Mouse (Mus musculus) liver, embryonic 14.5 days (tissue): Measurements from ENCODE around the gene Gm5447. TPM values are rescaled to one million over a fixed set of nuclear protein-coding genes. Genes with fewer than 3 reads are reported as not detected.

Experiments
- ATAC-seq: fragments of 200-750 bp; cut with Nextera tagmentation; 2 replicates; pipeline ENCODE4 v1.8.0; 2017; ENCODE audit warnings: moderate number of reproducible peaks, mild to moderate bottlenecking, moderate library complexity; ENCODE audit not compliant: insufficient read depth
- DNase-seq, 3 experiments: peaks; one replicate each; pipeline ENCODE4 v3.0.0-alpha.2; 2012 to 2013; ENCODE audit warnings: low read depth in 3 of 3, low spot score in 3 of 3
- H3K27ac ChIP-seq: fragments of 300-500 bp; sonication (generic); 2 replicates; pipeline ENCODE4 v1.5.1; 2014; ENCODE audit warnings: moderate library complexity, mild to moderate bottlenecking, control low read depth, inconsistent platforms
- H3K27me3 ChIP-seq: fragments of 300-500 bp; sonication (generic); 2 replicates; pipeline ENCODE4 v1.6.1; 2014; ENCODE audit warnings: mild to moderate bottlenecking, low read length, moderate library complexity; ENCODE audit not compliant: control insufficient read depth, insufficient read depth
- H3K36me3 ChIP-seq: fragments of 300-500 bp; sonication (generic); replicated peaks from 2 replicates; pipeline ENCODE4 v1.6.1; 2014; ENCODE audit warnings: low read depth; ENCODE audit not compliant: control insufficient read depth, insufficient read depth
- H3K4me1 ChIP-seq, 2 experiments: fragments of 200-500 bp in 1 of 2; fragments of 300-500 bp in 1 of 2; sonication (generic) in 1 of 2; replicated peaks; 2 replicates each; pipeline ENCODE4 v1.6.1; 2012 to 2014; ENCODE audit warnings: antibody characterized with exemption in 1 of 2, inconsistent platforms in 1 of 2, low read length in 1 of 2; ENCODE audit not compliant: control insufficient read depth in 2 of 2, insufficient read depth in 2 of 2
- H3K4me2 ChIP-seq: fragments of 300-500 bp; sonication (generic); 2 replicates; pipeline ENCODE4 v1.6.1; 2014; ENCODE audit warnings: low read depth, mild to moderate bottlenecking, control low read depth, moderate library complexity
- H3K4me3 ChIP-seq, 2 experiments: fragments of 200-500 bp in 1 of 2; fragments of 300-500 bp in 1 of 2; sonication (generic) in 1 of 2; 2 replicates each; pipeline ENCODE4 v1.5.1; 2012 to 2014; ENCODE audit warnings: low read depth in 2 of 2, low read length in 2 of 2, mild to moderate bottlenecking in 2 of 2, control low read depth in 1 of 2, inconsistent platforms in 1 of 2, moderate library complexity in 1 of 2; ENCODE audit not compliant: insufficient read depth in 1 of 2
- H3K9ac ChIP-seq: fragments of 300-500 bp; sonication (generic); replicated peaks from 2 replicates; pipeline ENCODE4 v1.6.1; 2014; ENCODE audit warnings: mild to moderate bottlenecking, control low read depth, moderate library complexity
- H3K9me3 ChIP-seq: fragments of 300-500 bp; sonication (generic); 2 replicates; pipeline ENCODE4 v1.6.1; 2016; ENCODE audit warnings: low read length, mixed read lengths; ENCODE audit not compliant: control insufficient read depth
- CTCF ChIP-seq: IDR thresholded peaks from 2 replicates; pipeline ENCODE4 v1.5.1; 2016; ENCODE audit warnings: antibody characterized with exemption, low read depth, control low read depth
- EP300 ChIP-seq: IDR thresholded peaks from 2 replicates; pipeline ENCODE4 v1.6.1; 2016; ENCODE audit warnings: antibody characterized with exemption, low read depth
- WGBS: fragments of 180-500 bp; shearing (Covaris S2); extraction: QIAGEN DNeasy Blood & Tissue Kit; methylation state at CpG from one replicate; pipeline ENCODE4 v1.1.7; 2014; ENCODE audit not compliant: insufficient replicate concordance; 5-methylcytosine and 5-hydroxymethylcytosine counted together
- polyA plus RNA-seq, 2 experiments: library from polyadenylated mRNA; depleted of rRNA in 1 of 2; stranded (reverse) in 1 of 2; unstranded in 1 of 2; fragments of >200 nt; fragmentation: Nextera tagmentation in 1 of 2; extraction: Ambion mirVana in 1 of 2; gene quantifications; 2 replicates each; pipeline versions ENCODE4 v1.2.1 to v1.2.3; 2012 to 2014

Gene Gm5447
- polyA plus RNA-seq, 2 experiments, result not detected

- no peak for DNase-seq
- no peaks in the 10 kb centered on the region for H3K27me3 ChIP-seq
- H3K9me3 ChIP-seq, result no peaks in the 10 kb centered on the region
- no peak overlapping the region for H3K27ac ChIP-seq
- WGBS, result 54% methylated on average over 6 of the region's 6 CpGs
- no peaks in the 10 kb centered on the region for H3K36me3 ChIP-seq
- no peak for TF ChIP-seq EP300
- no peak for TF ChIP-seq CTCF
- H3K9ac ChIP-seq, result no peak overlapping the region
- H3K4me1 ChIP-seq, result no peaks in the 10 kb centered on the region
- no peak overlapping the region for H3K4me2 ChIP-seq
- H3K4me3 ChIP-seq, result no peak overlapping the region
- ATAC-seq, result no peak
Observed at GRCm38 (mm10) chr13:30999799-31000198, 25.8 kb downstream of the Gm5447 start.

DNA sequence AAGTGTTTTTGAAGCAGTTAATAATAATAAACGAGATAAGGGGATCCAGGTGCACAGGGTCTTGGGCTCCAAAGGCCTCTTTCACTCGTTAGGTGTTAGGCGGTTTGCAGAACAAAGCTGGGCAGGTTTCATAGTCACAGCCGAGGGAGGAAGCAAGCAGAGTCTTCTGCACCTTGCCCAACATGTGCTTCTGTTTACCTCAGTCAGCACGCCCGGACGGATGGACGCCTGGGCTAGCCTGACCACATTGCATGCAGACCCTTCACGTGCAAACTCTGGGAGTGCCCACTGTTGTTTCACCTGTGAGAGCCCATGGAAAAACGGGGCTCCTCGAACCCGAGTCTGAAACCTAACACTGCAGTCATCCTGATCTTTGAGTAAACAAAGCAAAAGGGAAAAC, 30.5 kb downstream of the Gm5447 start:
- DNase-seq (no peak), ATAC-seq (no peak)
- Histone ChIP-seq H3K9ac (no peak overlapping the region), H3K27me3 (no peaks in the 10 kb centered on the region), H3K9me3 (no peaks in the 10 kb centered on the region), H3K4me3 (no peak overlapping the region), H3K27ac (no peak overlapping the region), H3K36me3 (no peaks in the 10 kb centered on the region), H3K4me1 (no peaks in the 10 kb centered on the region), H3K4me2 (no peak overlapping the region)
- TF ChIP-seq EP300 (no peak), CTCF (no peak)
- 36% methylated on average over 12 of the region's 12 CpGs for WGBS

DNA sequence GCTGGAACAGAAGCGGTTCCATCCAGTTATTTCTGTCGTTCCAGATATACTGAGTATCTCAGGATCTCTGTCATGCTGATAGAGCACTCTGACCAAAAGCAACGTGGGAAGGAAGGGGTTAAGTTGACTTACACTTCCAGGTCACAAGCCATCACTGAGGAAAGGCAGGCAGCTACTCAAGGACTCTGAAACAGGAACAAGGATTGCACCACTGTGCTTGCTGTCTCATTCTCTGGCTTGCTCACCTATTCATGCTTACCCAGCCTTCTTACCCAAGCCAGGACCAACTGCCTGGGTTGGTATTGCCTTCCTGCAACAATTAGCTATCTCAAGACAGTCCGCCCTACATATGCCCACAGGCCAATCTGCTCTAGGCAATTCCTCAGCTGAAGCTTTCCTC, 31.0 kb downstream of the Gm5447 start:
- WGBS, result 45% methylated on average over 4 of the region's 4 CpGs
- TF ChIP-seq CTCF, result no peak
- no peak for TF ChIP-seq EP300
- Histone ChIP-seq H3K4me1 (no peaks in the 10 kb centered on the region), H3K9ac (no peak overlapping the region), H3K9me3 (no peaks in the 10 kb centered on the region), H3K36me3 (no peaks in the 10 kb centered on the region), H3K27ac (no peak overlapping the region), H3K27me3 (no peaks in the 10 kb centered on the region), H3K4me3 (no peak overlapping the region), H3K4me2 (no peak overlapping the region)
- DNase-seq, result no peak
- no peak for ATAC-seq

DNA sequence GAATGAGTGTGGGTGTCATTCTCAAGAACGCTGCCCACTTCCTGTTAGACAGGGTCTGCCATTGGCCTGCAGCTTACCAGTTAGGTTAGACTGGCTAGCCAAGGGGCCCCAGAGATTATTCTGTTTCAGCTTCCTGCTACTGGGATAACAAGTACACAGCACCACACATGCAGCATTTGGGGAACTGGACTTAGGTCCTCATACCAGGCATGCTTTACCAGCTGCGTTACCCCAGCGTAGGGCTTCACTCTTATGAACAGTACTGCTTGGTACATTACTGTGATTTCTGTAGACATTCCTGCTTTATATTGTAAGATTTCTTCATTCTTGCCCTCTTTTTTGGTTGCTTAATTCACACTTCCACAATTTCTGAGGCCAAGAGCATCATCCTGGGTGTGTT, 43.5 kb downstream of the Gm5447 start:
- ATAC-seq (no peak), DNase-seq (no peak)
- no peak overlapping the region for H3K27ac ChIP-seq
- WGBS, result 58% methylated on average over 3 of the region's 3 CpGs
- no peak overlapping the region for H3K4me2 ChIP-seq
- no peaks in the 10 kb centered on the region for H3K4me1 ChIP-seq
- TF ChIP-seq EP300, result no peak
- no peak overlapping the region for H3K9ac ChIP-seq
- no peaks in the 10 kb centered on the region for H3K9me3 ChIP-seq
- H3K4me3 ChIP-seq, result no peak overlapping the region
- no peaks in the 10 kb centered on the region for H3K27me3 ChIP-seq
- no peaks in the 10 kb centered on the region for H3K36me3 ChIP-seq

- no peak for DNase-seq
- Histone ChIP-seq H3K9ac (no peak overlapping the region), H3K4me2 (no peak overlapping the region), H3K4me1 (no peaks in the 10 kb centered on the region), H3K36me3 (no peaks in the 10 kb centered on the region), H3K9me3 (no peaks in the 10 kb centered on the region), H3K27me3 (no peaks in the 10 kb centered on the region), H3K27ac (no peak overlapping the region), H3K4me3 (no peak overlapping the region)
- no peak for TF ChIP-seq EP300
- no peak for ATAC-seq
- WGBS, result 52% methylated on average over 4 of the region's 4 CpGs
Observed at GRCm38 (mm10) chr13:31021514-31021913, 47.5 kb downstream of the Gm5447 start.

- DNase-seq, result no peak
- no peak for TF ChIP-seq CTCF
- no peak for TF ChIP-seq EP300
- H3K36me3 ChIP-seq, result no peaks in the 10 kb centered on the region
Observed at GRCm38 (mm10) chr13:31021927-31022326, 47.9 kb downstream of the Gm5447 start.

More at GRCm38 (mm10) chr13:31021927-31022326, 47.9 kb downstream of the Gm5447 start:
- Histone ChIP-seq H3K9me3 (no peaks in the 10 kb centered on the region), H3K9ac (no peak overlapping the region), H3K27ac (no peak overlapping the region), H3K4me3 (no peak overlapping the region), H3K27me3 (no peaks in the 10 kb centered on the region), H3K4me2 (no peak overlapping the region), H3K4me1 (no peaks in the 10 kb centered on the region)
- 54% methylated on average over 6 of the region's 6 CpGs for WGBS
- ATAC-seq, result no peak
